Mouse (Mus musculus): ENCODE data around the gene Echdc1. TPM values are rescaled to one million over a fixed set of nuclear protein-coding genes. Genes with fewer than 3 reads are reported as not detected.

Echdc1 gene
- total and polyA plus RNA-seq, 3 experiments = 19.6 to 27.9 TPM; not detected in 1

GRCm38 (mm10) chr10:29374065-29374464, 61.1 kb downstream of the Echdc1 start:
- no peaks in the 10 kb centered on the region for H3K4me1 ChIP-seq (ENCODE audit: control insufficient read depth in 1 of 2, insufficient read depth in 2 of 2, low read length in 2 of 2)
- no peak overlapping the region for H3K9ac ChIP-seq (ENCODE audit: control insufficient read depth, low read depth, low read length, poor library complexity, severe bottlenecking)
- TF ChIP-seq SMC3 (IDR thresholded peaks at IDR 0.05; ENCODE audit: low read depth, low read length) = no peak
- TF ChIP-seq MYB (IDR thresholded peaks at IDR 0.05; ENCODE audit: low read depth, low read length) = no peak
- no peak for TF ChIP-seq ZKSCAN1 (IDR thresholded peaks at IDR 0.05; ENCODE audit: low read depth, low read length)
- TF ChIP-seq MEF2A (IDR thresholded peaks at IDR 0.05; ENCODE audit: extremely low read depth, insufficient replicate concordance, low read depth, low read length, poor library complexity, severe bottlenecking) = no peak
- no peak for TF ChIP-seq EP300 (IDR thresholded peaks at IDR 0.05; ENCODE audit: low read depth in 1 of 2, low read length in 2 of 2)
- no peak for TF ChIP-seq TCF12 (IDR thresholded peaks at IDR 0.05; ENCODE audit: low read depth, low read length)
- TF ChIP-seq USF1 (IDR thresholded peaks at IDR 0.05; ENCODE audit: low read depth, low read length) = no peak
- no peak for TF ChIP-seq USF2 (IDR thresholded peaks at IDR 0.05; ENCODE audit: borderline replicate concordance in 1 of 2, insufficient read depth in 1 of 2, low read depth in 1 of 2, low read length in 2 of 2)
- no peak for TF ChIP-seq GABPA (IDR thresholded peaks at IDR 0.05; ENCODE audit: low read depth, low read length)
- no peak for TF ChIP-seq CHD2 (IDR thresholded peaks at IDR 0.05; ENCODE audit: low read length)
- no peak for TF ChIP-seq POLR2AphosphoS5 (IDR thresholded peaks at IDR 0.05; ENCODE audit: borderline replicate concordance, low read depth, low read length)
- no peak for TF ChIP-seq MXI1 (IDR thresholded peaks at IDR 0.05; ENCODE audit: low read depth, low read length)
- no peak for TF ChIP-seq JUND (IDR thresholded peaks at IDR 0.05; ENCODE audit: low read depth, low read length)
- no peak for TF ChIP-seq TAL1 (IDR thresholded peaks at IDR 0.05; ENCODE audit: low read length)
- no peak for TF ChIP-seq ETS1 (IDR thresholded peaks at IDR 0.05; ENCODE audit: low read depth, low read length)
- no peak for TF ChIP-seq HCFC1 (IDR thresholded peaks at IDR 0.05; ENCODE audit: low read depth, low read length)
- TF ChIP-seq BHLHE40 (IDR thresholded peaks at IDR 0.05; ENCODE audit: borderline replicate concordance, low read depth, low read length) = no peak
- no peak overlapping the region for H3K27ac ChIP-seq (ENCODE audit: control insufficient read depth, low read depth, low read length)
- DNase-seq (ENCODE audit: low read depth, low spot score) = no peak
- no peaks in the 10 kb centered on the region for H3K79me2 ChIP-seq (ENCODE audit: control insufficient read depth, insufficient read depth, low read length, poor library complexity)
- no peaks in the 10 kb centered on the region for H3K9me3 ChIP-seq (replicated peaks; ENCODE audit: insufficient read depth, low read length)
- H3K36me3 ChIP-seq (ENCODE audit: control insufficient read depth in 1 of 2, insufficient read depth in 2 of 2, low read length in 2 of 2) = peaks cover 0 to 2% of the 10 kb centered on the region in 2 experiments; a peak in 1 of 4 replicates
- no peak overlapping the region for H3K4me3 ChIP-seq (ENCODE audit: control insufficient read depth in 1 of 2, insufficient read depth in 1 of 2, low read depth in 2 of 2, low read length in 2 of 2)
- H3K27me3 ChIP-seq (ENCODE audit: control insufficient read depth in 1 of 2, insufficient read depth in 2 of 2, low read length in 2 of 2) = no peaks in the 10 kb centered on the region

- Histone ChIP-seq H3K4me3 (ENCODE audit: control insufficient read depth in 1 of 2, insufficient read depth in 1 of 2, low read depth in 2 of 2, low read length in 2 of 2) (no peak overlapping the region), H3K36me3 (ENCODE audit: control insufficient read depth in 1 of 2, insufficient read depth in 2 of 2, low read length in 2 of 2) (peaks cover 0 to 4% of the 10 kb centered on the region in 2 experiments; a peak in 1 of 4 replicates), H3K27me3 (ENCODE audit: control insufficient read depth in 1 of 2, insufficient read depth in 2 of 2, low read length in 2 of 2) (no peaks in the 10 kb centered on the region), H3K9ac (ENCODE audit: control insufficient read depth, low read depth, low read length, poor library complexity, severe bottlenecking) (no peak overlapping the region), H3K27ac (ENCODE audit: control insufficient read depth, low read depth, low read length) (no peak overlapping the region), H3K9me3 (replicated peaks; ENCODE audit: insufficient read depth, low read length) (no peaks in the 10 kb centered on the region), H3K79me2 (ENCODE audit: control insufficient read depth, insufficient read depth, low read length, poor library complexity) (no peaks in the 10 kb centered on the region), H3K4me1 (ENCODE audit: control insufficient read depth in 1 of 2, insufficient read depth in 2 of 2, low read length in 2 of 2) (peaks cover 0 to 3% of the 10 kb centered on the region in 2 experiments; a peak in 2 of 4 replicates)
- DNase-seq (ENCODE audit: low read depth, low spot score) = peak; percentile 28
- 0 out of 4 replicates have a peak, but pooled peaks of 1 of the 2 experiments have one; percentile 18 for TF ChIP-seq EP300 (IDR thresholded peaks at IDR 0.05; ENCODE audit: low read depth in 1 of 2, low read length in 2 of 2)
- TF ChIP-seq MYB (IDR thresholded peaks at IDR 0.05; ENCODE audit: low read depth, low read length) = no peak
- TF ChIP-seq ZKSCAN1 (IDR thresholded peaks at IDR 0.05; ENCODE audit: low read depth, low read length) = no peak
- TF ChIP-seq GATA1 (IDR thresholded peaks at IDR 0.05; ENCODE audit: low read depth, low read length) = peak; percentile 57
Measured at GRCm38 (mm10) chr10:29381558-29381957, 68.6 kb downstream of the Echdc1 start.
